Mouse (Mus musculus) heart, embryonic 11.5 days (tissue): Measurements from ENCODE around the gene Swi5. TPM values are rescaled to one million over a fixed set of nuclear protein-coding genes. Genes with fewer than 3 reads are reported as not detected.

Experiments
- ATAC-seq: fragments of 200-750 bp; cut with Nextera tagmentation; replicated peaks from 2 replicates; pipeline ENCODE4 v1.8.0; 2017; ENCODE audit warnings: moderate library complexity; ENCODE audit not compliant: insufficient number of reproducible peaks, low FRiP score, low TSS enrichment
- H3K27ac ChIP-seq: fragments of 300-500 bp; sonication (generic); 2 replicates; pipeline ENCODE4 v1.5.1; 2014; ENCODE audit warnings: mild to moderate bottlenecking, low read depth, low read length
- H3K27me3 ChIP-seq: fragments of 300-500 bp; sonication (generic); 2 replicates; pipeline ENCODE4 v1.6.1; 2014; ENCODE audit warnings: mild to moderate bottlenecking, low read length, mixed read lengths; ENCODE audit not compliant: control insufficient read depth, insufficient read depth
- H3K36me3 ChIP-seq: fragments of 300-500 bp; sonication (generic); 2 replicates; pipeline ENCODE4 v1.6.1; 2014; ENCODE audit warnings: mild to moderate bottlenecking, low read length, moderate library complexity, mixed read lengths; ENCODE audit not compliant: control insufficient read depth, insufficient read depth
- H3K4me1 ChIP-seq: fragments of 300-500 bp; sonication (generic); 2 replicates; pipeline ENCODE4 v1.6.1; 2014; ENCODE audit warnings: low read length; ENCODE audit not compliant: control insufficient read depth, insufficient read depth
- H3K4me2 ChIP-seq: fragments of 300-500 bp; sonication (generic); 2 replicates; pipeline ENCODE4 v1.6.1; 2014; ENCODE audit warnings: mild to moderate bottlenecking, moderate library complexity
- H3K4me3 ChIP-seq: fragments of 300-500 bp; sonication (generic); 2 replicates; pipeline ENCODE4 v1.5.1; 2014; ENCODE audit warnings: low read depth, low read length
- H3K9ac ChIP-seq: fragments of 300-500 bp; sonication (generic); 2 replicates; pipeline ENCODE4 v1.6.1; 2014; ENCODE audit warnings: mild to moderate bottlenecking, low read depth, low read length, moderate library complexity
- H3K9me3 ChIP-seq: fragments of 300-500 bp; sonication (generic); replicated peaks from 2 replicates; pipeline ENCODE4 v1.6.1; 2016; ENCODE audit warnings: low read length; ENCODE audit not compliant: control insufficient read depth
- WGBS: fragments of 180-500 bp; shearing (Covaris S2); extraction: QIAGEN DNeasy Blood & Tissue Kit; methylation state at CpG from one replicate; pipeline ENCODE4 v1.1.7; 2014; ENCODE audit not compliant: insufficient replicate concordance; 5-methylcytosine and 5-hydroxymethylcytosine counted together
- polyA plus RNA-seq: library from polyadenylated mRNA; unstranded; fragments of >200 nt; fragmentation: Nextera tagmentation; extraction: Ambion mirVana; gene quantifications from 2 replicates; pipeline ENCODE4 v1.2.1, GENCODE M21; 2014

Swi5 gene
- polyA plus RNA-seq, 1 experiment from 2014 or later: 125 TPM

- Histone ChIP-seq H3K9me3 (no peaks in the 10 kb centered on the region), H3K4me2 (peak within 1 kb of the TSS; percentile 87), H3K27me3 (no peaks in the 10 kb centered on the region), H3K4me1 (peaks cover 12% of the 10 kb centered on the region), H3K9ac (peak within 1 kb of the TSS; percentile 90), H3K4me3 (peak within 1 kb of the TSS; percentile 83), H3K27ac (no peak within 1 kb of the TSS), H3K36me3 (peaks cover 9% of the 10 kb centered on the region)
- 2% methylated on average over 57 of the region's 59 CpGs for WGBS
- peak; percentile 88 for ATAC-seq
These were observed 28.0 kb downstream of the Swi5 start, which contains the start of gene Uck1 for GRCm38 (mm10) chr2:32259657-32260417. Uck1 (minus strand) TSS chr2:32260159.

- H3K9ac ChIP-seq: peak overlapping the region; percentile 90
- H3K4me3 ChIP-seq: peak overlapping the region; percentile 83
- peak overlapping the region; percentile 87 for H3K4me2 ChIP-seq
- H3K36me3 ChIP-seq: peaks cover 9% of the 10 kb centered on the region
- no peak overlapping the region for H3K27ac ChIP-seq
- H3K27me3 ChIP-seq: no peaks in the 10 kb centered on the region
- no peaks in the 10 kb centered on the region for H3K9me3 ChIP-seq
- 0 out of 2 replicates have a peak, but pooled peaks have one; percentile 1 for ATAC-seq
- H3K4me1 ChIP-seq: peaks cover 12% of the 10 kb centered on the region
- WGBS: 51% methylated on average over 6 of the region's 6 CpGs
These were observed 28.9 kb downstream of the Swi5 start for GRCm38 (mm10) chr2:32258887-32259533.

- no peak for ATAC-seq
- Histone ChIP-seq H3K27ac (no peak overlapping the region), H3K4me2 (no peak overlapping the region), H3K4me1 (peaks cover 12% of the 10 kb centered on the region), H3K36me3 (peaks cover 11% of the 10 kb centered on the region), H3K4me3 (no peak overlapping the region), H3K9ac (no peak overlapping the region), H3K9me3 (no peaks in the 10 kb centered on the region), H3K27me3 (no peaks in the 10 kb centered on the region)
- WGBS: 88% methylated on average over 11 of the region's 11 CpGs
These were observed 31.6 kb downstream of the Swi5 start for GRCm38 (mm10) chr2:32256273-32256672.

GRCm38 (mm10) chr2:32254563-32254962 lies 33.3 kb downstream of the Swi5 start:
- H3K9me3 ChIP-seq: no peaks in the 10 kb centered on the region
- H3K4me1 ChIP-seq: peaks cover 8% of the 10 kb centered on the region
- H3K36me3 ChIP-seq: peaks cover 12% of the 10 kb centered on the region
- H3K9ac ChIP-seq: no peak overlapping the region
- 78% methylated on average over 5 of the region's 5 CpGs for WGBS
- no peak overlapping the region for H3K4me3 ChIP-seq
- H3K27ac ChIP-seq: no peak overlapping the region
- H3K27me3 ChIP-seq: no peaks in the 10 kb centered on the region
- H3K4me2 ChIP-seq: no peak overlapping the region
- no peak for ATAC-seq

- Histone ChIP-seq H3K4me1 (no peaks in the 10 kb centered on the region), H3K4me3 (no peak overlapping the region), H3K27me3 (no peaks in the 10 kb centered on the region), H3K9me3 (no peaks in the 10 kb centered on the region), H3K4me2 (no peak overlapping the region), H3K9ac (no peak overlapping the region), H3K27ac (no peak overlapping the region), H3K36me3 (peaks cover 12% of the 10 kb centered on the region)
- WGBS: 37% methylated on average over 1 of the region's 1 CpGs
- no peak for ATAC-seq
These were observed 34.5 kb downstream of the Swi5 start for GRCm38 (mm10) chr2:32253352-32253751.

GRCm38 (mm10) chr2:32252658-32253057 lies 35.2 kb downstream of the Swi5 start:
- no peaks in the 10 kb centered on the region for H3K9me3 ChIP-seq
- no peak overlapping the region for H3K9ac ChIP-seq
- no peak overlapping the region for H3K27ac ChIP-seq
- no peak for ATAC-seq
- no peaks in the 10 kb centered on the region for H3K4me1 ChIP-seq
- no peak overlapping the region for H3K4me3 ChIP-seq
- H3K4me2 ChIP-seq: no peak overlapping the region
- no peaks in the 10 kb centered on the region for H3K27me3 ChIP-seq
- peaks cover 8% of the 10 kb centered on the region for H3K36me3 ChIP-seq
- 85% methylated on average over 5 of the region's 5 CpGs for WGBS

GRCm38 (mm10) chr2:32251791-32252527 lies 35.9 kb downstream of the Swi5 start:
- no peak for ATAC-seq
- Histone ChIP-seq H3K4me3 (no peak overlapping the region), H3K4me1 (no peaks in the 10 kb centered on the region), H3K36me3 (peaks cover 8% of the 10 kb centered on the region), H3K9me3 (no peaks in the 10 kb centered on the region), H3K27me3 (no peaks in the 10 kb centered on the region), H3K4me2 (no peak overlapping the region), H3K9ac (no peak overlapping the region), H3K27ac (no peak overlapping the region)
- 78% methylated on average over 12 of the region's 12 CpGs for WGBS

- H3K4me2 ChIP-seq: no peak overlapping the region
- H3K27me3 ChIP-seq: no peaks in the 10 kb centered on the region
- H3K36me3 ChIP-seq: peaks cover 8% of the 10 kb centered on the region
- no peak overlapping the region for H3K9ac ChIP-seq
- no peaks in the 10 kb centered on the region for H3K9me3 ChIP-seq
- H3K27ac ChIP-seq: no peak overlapping the region
- no peak overlapping the region for H3K4me3 ChIP-seq
- ATAC-seq: no peak
- WGBS: 74% methylated on average over 10 of the region's 10 CpGs
- no peaks in the 10 kb centered on the region for H3K4me1 ChIP-seq
These were observed 39.2 kb downstream of the Swi5 start for GRCm38 (mm10) chr2:32248377-32249361.
